Mouse (Mus musculus) hindbrain, embryonic 10.5 days (tissue): ENCODE data around the gene Zfp53. TPM values are rescaled to one million over a fixed set of nuclear protein-coding genes. Genes with fewer than 3 reads are reported as not detected.
"Not testable (repeated sequence)": the region's sequence is repeated elsewhere in the genome, so short reads cannot be mapped to it uniquely, and the experiment has no call there.

Experiments used
- DNase-seq: peaks from one replicate; pipeline ENCODE4 v3.0.0-alpha.2; 2017; ENCODE audit warnings: low spot score
- H3K27ac ChIP-seq: fragments of 300-500 bp; sonication (generic); 2 replicates; pipeline ENCODE4 v1.5.1; 2016; ENCODE audit warnings: mild to moderate bottlenecking, moderate library complexity
- H3K27me3 ChIP-seq: fragments of 300-500 bp; sonication (generic); 2 replicates; pipeline ENCODE4 v1.6.1; 2016; ENCODE audit warnings: mild to moderate bottlenecking; ENCODE audit not compliant: poor library complexity, insufficient read depth, severe bottlenecking
- H3K36me3 ChIP-seq: fragments of 300-500 bp; sonication (generic); 2 replicates; pipeline ENCODE4 v1.6.1; 2016; ENCODE audit warnings: mild to moderate bottlenecking, moderate library complexity
- H3K4me1 ChIP-seq: fragments of 300-500 bp; sonication (generic); replicated peaks from 2 replicates; pipeline ENCODE4 v1.6.1; 2016; ENCODE audit warnings: mild to moderate bottlenecking
- H3K4me3 ChIP-seq: fragments of 300-500 bp; sonication (generic); 2 replicates; pipeline ENCODE4 v1.5.1; 2016; ENCODE audit warnings: mild to moderate bottlenecking, moderate library complexity
- H3K9me3 ChIP-seq: fragments of 300-500 bp; sonication (generic); 2 replicates; pipeline ENCODE4 v1.6.1; 2016; ENCODE audit warnings: mild to moderate bottlenecking, moderate library complexity
- WGBS: fragments of 180-500 bp; shearing (Covaris S2); methylation state at CpG from one replicate; pipeline ENCODE4 v1.1.7; 2016; 5-methylcytosine and 5-hydroxymethylcytosine counted together
- polyA plus RNA-seq: library from polyadenylated mRNA; unstranded; fragments of >200 nt; fragmentation: Nextera tagmentation; extraction: Ambion mirVana; gene quantifications from 2 replicates; pipeline ENCODE4 v1.2.1, GENCODE M21; 2016

Zfp53 gene
- polyA plus RNA-seq, result 6.3 and 9.6 TPM in 2 replicates

GRCm38 (mm10) chr17:21488760-21489499 is at the start of gene Zfp53:
Gene Zfp53 (plus strand): TSS chr17:21488998.
- Histone ChIP-seq H3K9me3 (no peaks in the 10 kb centered on the region), H3K4me1 (peaks cover 17% of the 10 kb centered on the region), H3K27ac (peak within 1 kb of the TSS; percentile 86), H3K4me3 (peak within 1 kb of the TSS; percentile 68), H3K27me3 (no peaks in the 10 kb centered on the region), H3K36me3 (peaks cover 12% of the 10 kb centered on the region)
- 2% methylated on average over 34 of the region's 34 CpGs for WGBS
- DNase-seq, result peak; percentile 85

GRCm38 (mm10) chr17:21449669-21450068 is 39.1 kb upstream of the Zfp53 start:
- H3K4me3 ChIP-seq, result peak overlapping the region; percentile 63
- no peaks in the 10 kb centered on the region for H3K9me3 ChIP-seq
- H3K4me1 ChIP-seq, result peaks cover 7% of the 10 kb centered on the region
- WGBS, result 0% methylated on average over 3 of the region's 3 CpGs
- peak; percentile 56 for DNase-seq
- peak overlapping the region; percentile 87 for H3K27ac ChIP-seq
- no peaks in the 10 kb centered on the region for H3K27me3 ChIP-seq
- H3K36me3 ChIP-seq, result peaks cover 5% of the 10 kb centered on the region; the same call in 1 of the 2 replicates

DNA sequence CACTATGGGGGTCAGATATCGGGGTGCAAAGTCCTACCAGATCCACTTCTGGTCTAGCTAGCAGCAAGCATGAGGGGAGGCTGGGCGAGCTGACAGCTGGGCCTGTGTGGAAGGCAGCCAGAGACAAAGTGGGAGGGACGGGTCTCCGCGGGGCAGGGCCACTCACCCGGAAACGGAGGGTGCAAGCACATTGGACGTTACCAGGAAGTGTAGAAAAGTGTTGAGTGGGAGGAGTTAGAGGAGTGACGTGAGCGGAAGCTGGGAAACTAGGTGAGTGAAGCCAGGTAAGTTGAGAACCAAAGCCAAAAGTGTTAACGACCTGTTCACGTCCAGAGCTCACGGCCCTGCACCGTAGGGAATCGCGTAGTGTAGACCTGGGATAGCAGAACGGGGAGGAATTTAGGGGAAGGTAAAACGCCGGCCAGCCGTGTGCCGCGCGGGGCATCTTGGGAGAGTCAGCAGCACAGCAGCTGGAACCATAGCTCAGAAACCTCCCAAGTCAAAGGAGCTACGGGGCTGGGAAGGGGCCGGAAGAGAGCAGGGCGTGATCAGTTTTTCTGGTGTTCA is 38.6 kb upstream of the Zfp53 start, which contains the start of gene Zfp51:
Gene Zfp51, plus strand, starts transcription at position 237 of the 567 bp plus-strand sequence.
- Histone ChIP-seq H3K4me1 (peaks cover 7% of the 10 kb centered on the region), H3K27me3 (no peaks in the 10 kb centered on the region), H3K27ac (peak within 1 kb of the TSS; percentile 87), H3K4me3 (peak within 1 kb of the TSS; percentile 63), H3K36me3 (peaks cover 5% of the 10 kb centered on the region; the same call in 1 of the 2 replicates), H3K9me3 (no peaks in the 10 kb centered on the region)
- DNase-seq, result peak; percentile 90
- under 1% methylated on average over 26 of the region's 26 CpGs for WGBS

DNA sequence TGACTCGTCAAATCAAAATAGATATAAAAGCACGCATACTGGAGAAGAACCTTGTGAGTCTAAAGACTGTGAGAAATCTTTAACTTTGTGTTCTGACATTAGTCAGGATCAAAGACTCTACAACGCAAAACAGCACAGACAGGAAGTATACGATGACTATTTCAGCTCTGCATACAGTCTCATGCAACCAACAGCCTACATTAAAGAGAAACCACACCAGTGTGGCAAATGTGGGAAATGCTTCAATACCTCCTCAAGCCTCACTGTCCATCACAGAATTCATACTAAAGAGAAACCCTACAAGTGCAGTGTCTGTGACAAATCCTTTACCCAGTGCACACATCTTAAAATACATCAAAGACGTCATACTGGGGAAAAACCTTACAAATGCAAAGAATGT is 25.2 kb upstream of the Zfp53 start:
- peaks cover 67% of the 10 kb centered on the region for H3K36me3 ChIP-seq
- H3K4me1 ChIP-seq, result no peaks in the 10 kb centered on the region
- no peak overlapping the region for H3K27ac ChIP-seq
- no peaks in the 10 kb centered on the region for H3K9me3 ChIP-seq
- no peak overlapping the region for H3K4me3 ChIP-seq
- 88% methylated on average over 5 of the region's 5 CpGs for WGBS
- no peaks in the 10 kb centered on the region for H3K27me3 ChIP-seq
- no peak for DNase-seq

- WGBS, result 81% methylated on average over 3 of the region's 3 CpGs
- H3K27ac ChIP-seq, result no peak overlapping the region
Observed at GRCm38 (mm10) chr17:21472032-21472652, 16.7 kb upstream of the Zfp53 start.

DNA sequence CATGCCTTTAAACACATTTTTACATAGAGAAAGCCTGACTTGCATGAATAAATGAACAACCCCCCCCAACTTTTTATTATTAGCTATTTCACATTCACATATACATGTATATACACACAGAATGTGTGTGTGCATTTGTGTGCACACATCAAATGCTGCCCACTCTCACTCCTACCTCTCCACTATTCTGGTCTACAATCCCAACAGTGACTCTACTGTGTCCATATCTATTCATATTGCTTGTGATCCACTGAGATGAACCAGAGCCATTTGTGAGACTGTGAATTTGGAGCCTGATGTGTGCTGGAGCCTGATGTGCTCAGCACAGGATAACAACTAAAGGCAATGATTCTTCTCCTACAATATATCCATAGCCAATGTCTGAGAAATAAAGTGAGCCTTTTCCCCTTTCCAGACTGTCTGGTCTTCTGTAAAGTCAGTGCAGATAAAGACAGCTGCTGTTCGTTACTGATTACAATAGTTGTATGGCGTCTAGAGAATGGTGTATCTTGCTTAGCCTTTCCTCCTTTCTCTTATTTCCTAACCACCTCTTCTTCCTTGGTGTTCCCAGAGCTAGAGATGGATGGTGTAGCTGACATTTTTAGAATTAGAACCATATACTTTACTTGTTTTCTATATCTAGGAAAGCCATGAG is 16.0 kb upstream of the Zfp53 start:
- peaks cover 15% of the 10 kb centered on the region for H3K4me1 ChIP-seq
- no peak overlapping the region for H3K27ac ChIP-seq
- H3K9me3 ChIP-seq, result no peaks in the 10 kb centered on the region
- WGBS, result 61% methylated on average over 2 of the region's 2 CpGs
- no peaks in the 10 kb centered on the region for H3K36me3 ChIP-seq
- no peaks in the 10 kb centered on the region for H3K27me3 ChIP-seq
- H3K4me3 ChIP-seq, result 0 out of 2 replicates have a peak overlapping the region, but pooled peaks have one; percentile 4
- no peak for DNase-seq

More at GRCm38 (mm10) chr17:21472032-21472652, 16.7 kb upstream of the Zfp53 start:
- no peak for DNase-seq
- peaks cover 15% of the 10 kb centered on the region for H3K4me1 ChIP-seq
- H3K36me3 ChIP-seq, result no peaks in the 10 kb centered on the region
- H3K9me3 ChIP-seq, result no peaks in the 10 kb centered on the region
- H3K27me3 ChIP-seq, result no peaks in the 10 kb centered on the region
- no peak overlapping the region for H3K4me3 ChIP-seq

GRCm38 (mm10) chr17:21473362-21474190 is 15.2 kb upstream of the Zfp53 start:
- H3K4me1 ChIP-seq, result peaks cover 15% of the 10 kb centered on the region
- peak; percentile 30 for DNase-seq
- 26% methylated on average over 14 of the region's 14 CpGs for WGBS
- no peaks in the 10 kb centered on the region for H3K27me3 ChIP-seq
- H3K36me3 ChIP-seq, result no peaks in the 10 kb centered on the region
- H3K4me3 ChIP-seq, result 0 out of 2 replicates have a peak overlapping the region, but pooled peaks have one; percentile 4
- 0 out of 2 replicates have a peak overlapping the region, but pooled peaks have one; percentile 53 for H3K27ac ChIP-seq
- H3K9me3 ChIP-seq, result no peaks in the 10 kb centered on the region

DNA sequence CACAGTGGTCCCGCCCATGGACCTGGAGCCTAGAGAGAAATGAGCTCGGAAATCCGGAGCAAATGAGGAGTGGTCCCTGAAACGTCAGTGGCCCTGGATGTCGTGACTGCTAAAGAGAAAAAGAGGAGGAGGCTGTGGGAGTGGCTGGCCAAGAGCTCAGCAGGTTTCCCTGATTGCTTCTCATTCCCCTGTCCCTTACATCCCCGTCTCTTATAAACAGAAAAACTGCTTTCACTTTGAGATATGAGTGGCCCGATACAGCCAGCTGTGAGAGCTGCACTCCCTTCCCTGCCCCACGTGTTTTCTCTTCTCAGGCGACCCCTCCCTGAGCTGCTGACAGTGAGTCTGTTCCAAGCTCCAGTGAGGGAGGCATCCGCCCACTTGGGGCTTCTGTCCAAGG is 14.1 kb upstream of the Zfp53 start:
- not testable (repeated sequence) for H3K9me3 ChIP-seq, H3K27me3 ChIP-seq, H3K36me3 ChIP-seq, DNase-seq, H3K4me3 ChIP-seq, H3K27ac ChIP-seq
- WGBS, result 31% methylated on average over 10 of the region's 10 CpGs
- peaks cover 15% of the 10 kb centered on the region for H3K4me1 ChIP-seq

GRCm38 (mm10) chr17:21475290-21475689 is 13.5 kb upstream of the Zfp53 start:
- DNase-seq, H3K9me3 ChIP-seq, H3K4me3 ChIP-seq, H3K27me3 ChIP-seq, H3K27ac ChIP-seq, H3K36me3 ChIP-seq: not testable (repeated sequence)
- H3K4me1 ChIP-seq, result peaks cover 15% of the 10 kb centered on the region
- 96% methylated on average over 1 of the region's 1 CpGs for WGBS

DNA sequence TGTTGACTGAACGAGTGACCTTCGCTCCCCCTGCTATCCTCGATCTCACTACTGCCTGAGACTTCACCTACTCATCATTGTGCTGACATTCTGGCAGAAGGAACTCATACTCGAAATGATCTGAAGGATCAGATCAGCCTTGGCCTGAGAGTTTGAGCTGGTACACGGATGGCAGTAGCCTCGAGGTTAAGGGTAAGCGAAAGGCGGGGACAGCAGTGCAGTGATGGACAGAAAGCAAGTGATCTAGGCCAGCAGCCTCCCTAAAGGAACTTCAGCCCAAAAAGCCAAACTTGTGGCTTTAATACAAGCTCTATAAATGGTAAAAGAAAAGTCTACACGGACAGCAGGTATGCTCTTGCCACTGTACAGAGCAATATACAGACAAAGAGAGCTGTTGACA is 12.4 kb upstream of the Zfp53 start:
- not testable (repeated sequence) for H3K9me3 ChIP-seq

DNA sequence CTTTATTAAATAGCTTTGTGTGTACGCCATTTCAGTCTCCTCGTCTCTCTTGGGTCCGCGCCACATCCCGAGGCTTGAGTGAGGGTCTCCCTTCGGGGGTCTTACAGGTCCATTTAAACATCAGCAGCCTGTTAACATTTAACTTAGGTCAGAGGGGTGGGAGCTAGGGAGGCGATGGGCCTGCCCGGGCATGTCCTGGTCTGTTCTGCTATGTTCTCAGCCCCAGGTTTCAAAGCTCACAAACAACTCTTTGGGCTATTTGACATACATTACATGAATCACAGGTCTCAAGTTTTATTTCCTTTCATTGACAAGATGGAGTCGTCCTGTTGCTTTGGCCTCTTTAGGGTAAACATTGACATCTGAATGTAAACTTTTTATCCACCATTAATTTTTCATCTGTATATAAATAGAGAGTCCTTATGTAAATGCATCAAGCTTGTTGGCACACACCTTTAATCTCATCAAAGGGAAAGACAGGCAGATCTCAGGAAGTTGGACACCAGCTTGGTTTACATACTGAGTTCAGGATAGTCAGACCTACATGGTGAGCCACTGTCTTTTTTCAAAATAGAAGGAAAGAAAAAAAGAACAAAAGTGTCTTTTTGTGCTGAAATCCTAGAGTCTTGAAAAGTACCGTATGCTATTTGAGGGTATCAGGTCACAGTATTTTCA is 10.6 kb upstream of the Zfp53 start:
- H3K4me3 ChIP-seq, H3K36me3 ChIP-seq, H3K9me3 ChIP-seq, H3K27me3 ChIP-seq, DNase-seq, H3K4me1 ChIP-seq, H3K27ac ChIP-seq: not testable (repeated sequence)
- 83% methylated on average over 10 of the region's 10 CpGs for WGBS

More for the DNA sequence above, 12.4 kb upstream of the Zfp53 start:
- H3K36me3 ChIP-seq, H3K27me3 ChIP-seq, DNase-seq, H3K27ac ChIP-seq, H3K4me3 ChIP-seq: not testable (repeated sequence)
- WGBS, result 94% methylated on average over 5 of the region's 9 CpGs
- peaks cover 15% of the 10 kb centered on the region for H3K4me1 ChIP-seq
